Mouse (Mus musculus) erythroid progenitor cell, adult 5-6 weeks (primary cell): ENCODE measurements around the gene Tnfaip2. TPM values are rescaled to one million over a fixed set of nuclear protein-coding genes. Genes with fewer than 3 reads are reported as not detected.

Source experiments
- total RNA-seq, 2 experiments: library from RNA; stranded (forward) in 1 of 2; stranded (reverse) in 1 of 2; fragments of 150-400 nt in 1 of 2; fragments of 186-747, 209-891 nt in 1 of 2; gene quantifications; 2 replicates each; pipeline versions ENCODE4 v1.2.3 to v1.2.4; 2015 to 2017; ENCODE audit warnings: low replicate concordance in 2 of 2

Gene Tnfaip2
- total RNA-seq, 2 experiments from 2014 or later: 109 to 415 TPM

Other genes with a start within 250 kb of the Tnfaip2 start
- not detected in 2 replicates for gene Amn, start 171.4 kb upstream of the Tnfaip2 start, total RNA-seq (2015; ENCODE audit: low replicate concordance)
- not detected in 2 replicates for gene Amn, start 171.4 kb upstream of the Tnfaip2 start, total RNA-seq (2017; ENCODE audit: low replicate concordance)
- gene Cdc42bpb, start 64.8 kb upstream of the Tnfaip2 start, total RNA-seq (2015; ENCODE audit: low replicate concordance): 0.42 and 9.7 TPM in 2 replicates
- 0.64 and 9.7 TPM in 2 replicates for gene Cdc42bpb, start 64.8 kb upstream of the Tnfaip2 start, total RNA-seq (2017; ENCODE audit: low replicate concordance)
- gene Lbhd2, start 35.7 kb upstream of the Tnfaip2 start, total RNA-seq (2015; ENCODE audit: low replicate concordance): not detected in 2 replicates
- not detected in 2 replicates for gene Lbhd2, start 35.7 kb upstream of the Tnfaip2 start, total RNA-seq (2017; ENCODE audit: low replicate concordance)
- gene Exoc3l4, start 25.5 kb upstream of the Tnfaip2 start, total RNA-seq (2015; ENCODE audit: low replicate concordance): 2.2 TPM in 1 of 2 replicates, not detected in the other
- gene Exoc3l4, start 25.5 kb upstream of the Tnfaip2 start, total RNA-seq (2017; ENCODE audit: low replicate concordance): not detected in 2 replicates
- gene Gm266, start 43.4 kb downstream of the Tnfaip2 start, total RNA-seq (2015; ENCODE audit: low replicate concordance): 1.8 TPM in 1 of 2 replicates, not detected in the other
- gene Gm266, start 43.4 kb downstream of the Tnfaip2 start, total RNA-seq (2017; ENCODE audit: low replicate concordance): not detected in 2 replicates
- 265 and 296 TPM in 2 replicates for gene Eif5, start 95.5 kb downstream of the Tnfaip2 start, total RNA-seq (2015; ENCODE audit: low replicate concordance)
- 240 and 253 TPM in 2 replicates for gene Eif5, start 95.5 kb downstream of the Tnfaip2 start, total RNA-seq (2017; ENCODE audit: low replicate concordance)
- 200 and 221 TPM in 2 replicates for gene Mark3, start 132.1 kb downstream of the Tnfaip2 start, total RNA-seq (2015; ENCODE audit: low replicate concordance)
- 177 and 202 TPM in 2 replicates for gene Mark3, start 132.1 kb downstream of the Tnfaip2 start, total RNA-seq (2017; ENCODE audit: low replicate concordance)
- 2.5 and 9.4 TPM in 2 replicates for gene Ckb, start 229.9 kb downstream of the Tnfaip2 start, total RNA-seq (2015; ENCODE audit: low replicate concordance)
- 5.2 and 10.0 TPM in 2 replicates for gene Ckb, start 229.9 kb downstream of the Tnfaip2 start, total RNA-seq (2017; ENCODE audit: low replicate concordance)
- 1.8 and 2.1 TPM in 2 replicates for gene Trmt61a, start 235.6 kb downstream of the Tnfaip2 start, total RNA-seq (2015; ENCODE audit: low replicate concordance)
- 0.39 and 2.3 TPM in 2 replicates for gene Trmt61a, start 235.6 kb downstream of the Tnfaip2 start, total RNA-seq (2017; ENCODE audit: low replicate concordance)